Mouse (Mus musculus) heart, postnatal 0 days (tissue): ENCODE results near the gene Arhgap27. TPM values are rescaled to one million over a fixed set of nuclear protein-coding genes. Genes with fewer than 3 reads are reported as not detected.
A peak's percentile ranks its signal among the peaks of the same experiment; 100 is the strongest.

Experiments used
- ATAC-seq: fragments of 200-750 bp; cut with Nextera tagmentation; 2 replicates; pipeline ENCODE4 v1.8.0; 2017; ENCODE audit warnings: low read depth, moderate number of reproducible peaks, moderate library complexity; ENCODE audit not compliant: insufficient read depth
- DNase-seq: peaks from one replicate; pipeline ENCODE4 v3.0.0-alpha.2; 2016; ENCODE audit warnings: low spot score
- H3K27ac ChIP-seq: fragments of 300-500 bp; sonication (generic); 2 replicates; pipeline ENCODE4 v1.5.1; 2014; ENCODE audit warnings: low read depth, mild to moderate bottlenecking
- H3K27me3 ChIP-seq: fragments of 300-500 bp; sonication (generic); 2 replicates; pipeline ENCODE4 v1.6.1; 2014; ENCODE audit warnings: low read length, mixed read lengths; ENCODE audit not compliant: control insufficient read depth, insufficient read depth
- H3K36me3 ChIP-seq: fragments of 300-500 bp; sonication (generic); replicated peaks from 2 replicates; pipeline ENCODE4 v1.6.1; 2014; ENCODE audit warnings: low read length, mixed read lengths; ENCODE audit not compliant: control insufficient read depth, insufficient read depth
- H3K4me1 ChIP-seq: fragments of 300-500 bp; sonication (generic); 2 replicates; pipeline ENCODE4 v1.6.1; 2014; ENCODE audit warnings: antibody characterized with exemption; ENCODE audit not compliant: control insufficient read depth, insufficient read depth
- H3K4me2 ChIP-seq: fragments of 300-500 bp; sonication (generic); 2 replicates; pipeline ENCODE4 v1.6.1; 2014; ENCODE audit warnings: low read depth, mild to moderate bottlenecking, low read length, moderate library complexity
- H3K4me3 ChIP-seq: fragments of 300-500 bp; sonication (generic); 2 replicates; pipeline ENCODE4 v1.5.1; 2014; ENCODE audit warnings: low read depth, low read length
- H3K9ac ChIP-seq: fragments of 300-500 bp; sonication (generic); replicated peaks from 2 replicates; pipeline ENCODE4 v1.6.1; 2014; ENCODE audit warnings: low read depth, low read length, mixed read lengths
- H3K9me3 ChIP-seq: fragments of 300-500 bp; sonication (generic); replicated peaks from 2 replicates; pipeline ENCODE4 v1.6.1; 2016; ENCODE audit warnings: low read length; ENCODE audit not compliant: control insufficient read depth
- CTCF ChIP-seq: IDR thresholded peaks from 2 replicates; pipeline ENCODE4 v1.5.1; 2016; ENCODE audit warnings: antibody characterized with exemption, control low read depth, low read depth
- EP300 ChIP-seq: IDR thresholded peaks from 2 replicates; pipeline ENCODE4 v1.6.1; 2016; ENCODE audit warnings: antibody characterized with exemption, low read depth
- WGBS: fragments of 180-500 bp; shearing (Covaris S2); extraction: QIAGEN DNeasy Blood & Tissue Kit; methylation state at CpG from one replicate; pipeline ENCODE4 v1.1.7; 2014; 5-methylcytosine and 5-hydroxymethylcytosine counted together
- polyA plus RNA-seq: library from polyadenylated mRNA; unstranded; fragments of >200 nt; fragmentation: Nextera tagmentation; extraction: Ambion mirVana; gene quantifications from 2 replicates; pipeline ENCODE4 v1.2.1, GENCODE M21; 2015
- total RNA-seq: library from RNA; depleted of rRNA; stranded (reverse); fragments of >200 nt; gene quantifications from 2 replicates; pipeline ENCODE4 v1.2.3, GENCODE M21; 2014; ENCODE audit warnings: low replicate concordance

Arhgap27 gene
- total and polyA plus RNA-seq, 2 experiments from 2014 or later: 6.5 to 9.7 TPM

DNA sequence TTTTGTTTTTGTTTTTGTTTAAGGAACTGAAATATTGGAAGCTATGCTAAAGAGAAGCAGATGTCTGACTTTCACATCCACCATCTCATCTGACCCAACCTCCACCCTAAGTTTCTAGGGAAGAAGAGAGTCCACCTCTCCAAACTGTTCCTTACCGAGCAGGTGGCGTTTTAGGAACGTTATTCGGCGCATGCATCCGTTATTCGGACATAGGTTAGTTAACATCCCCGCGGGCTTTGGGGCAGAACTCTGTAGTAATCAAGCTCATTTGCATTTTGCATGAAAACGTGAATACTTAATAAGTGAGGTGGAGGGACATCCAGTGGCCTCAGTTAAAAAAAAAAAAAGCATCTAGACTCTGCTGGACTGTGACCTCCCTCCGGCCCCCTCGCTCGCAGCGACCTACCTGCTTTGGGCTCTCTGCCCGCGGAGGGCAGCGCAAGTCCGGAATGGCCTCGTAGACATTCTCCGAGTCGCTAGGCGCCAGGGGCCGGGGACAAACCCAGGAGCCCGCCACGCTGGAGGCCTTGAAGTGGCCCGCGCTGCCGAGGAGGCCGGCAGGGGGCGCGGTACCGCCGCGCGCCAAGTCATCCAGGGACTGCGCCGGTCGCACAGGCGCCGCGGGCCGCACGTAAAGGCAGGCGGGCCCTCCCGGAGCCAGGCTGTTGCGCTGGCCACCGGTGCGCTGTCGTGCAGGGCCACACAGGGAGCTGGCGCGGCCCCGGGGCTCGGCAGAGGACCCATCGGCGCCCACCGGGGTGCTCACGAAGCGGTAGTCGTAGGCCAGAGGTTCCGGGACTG, 3.5 kb downstream of the Arhgap27 start:
- H3K27ac ChIP-seq: no peak overlapping the region
- peak overlapping the region; percentile 79 for H3K4me2 ChIP-seq
- H3K9ac ChIP-seq: peak overlapping the region; percentile 34
- peaks cover 9% of the 10 kb centered on the region; the same call in 1 of the 2 replicates for H3K4me1 ChIP-seq
- DNase-seq: peak; percentile 76
- no peaks in the 10 kb centered on the region for H3K36me3 ChIP-seq
- TF ChIP-seq EP300: no peak
- TF ChIP-seq CTCF: peak; percentile 69
- 3% methylated on average over 53 of the region's 60 CpGs for WGBS
- H3K4me3 ChIP-seq: peak overlapping the region; percentile 60
- no peaks in the 10 kb centered on the region for H3K9me3 ChIP-seq
- peak; percentile 68 for ATAC-seq
- peaks cover 60% of the 10 kb centered on the region for H3K27me3 ChIP-seq

DNA sequence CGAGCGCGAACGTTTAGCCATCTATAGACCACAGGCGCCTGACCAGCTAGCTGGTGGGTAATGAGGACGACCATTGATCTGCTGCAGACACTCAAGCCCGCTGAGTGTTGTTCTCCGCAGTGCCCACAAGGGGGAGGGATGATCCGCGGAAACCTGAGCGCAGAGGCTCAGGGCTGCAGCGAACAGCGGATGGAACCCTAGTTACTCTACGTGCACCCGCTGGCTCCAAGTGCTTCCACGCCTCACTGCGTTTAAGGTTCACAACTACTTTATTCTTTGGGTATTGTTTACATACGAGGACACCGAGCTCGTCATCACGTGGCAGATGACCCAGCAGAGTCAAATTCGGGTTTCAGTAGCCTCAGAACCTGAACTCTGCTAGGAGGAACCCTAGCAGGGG, 4.4 kb downstream of the Arhgap27 start:
- Histone ChIP-seq H3K4me3 (peak overlapping the region; percentile 15), H3K27ac (no peak overlapping the region), H3K36me3 (no peaks in the 10 kb centered on the region), H3K27me3 (peaks cover 58% of the 10 kb centered on the region), H3K4me2 (peak overlapping the region; percentile 79), H3K9ac (no peak overlapping the region), H3K4me1 (peaks cover 9% of the 10 kb centered on the region; the same call in 1 of the 2 replicates), H3K9me3 (no peaks in the 10 kb centered on the region)
- TF ChIP-seq CTCF (peak; percentile 73), EP300 (no peak)
- ATAC-seq (no peak), DNase-seq (no peak)
- 2% methylated on average over 22 of the region's 22 CpGs for WGBS

DNA sequence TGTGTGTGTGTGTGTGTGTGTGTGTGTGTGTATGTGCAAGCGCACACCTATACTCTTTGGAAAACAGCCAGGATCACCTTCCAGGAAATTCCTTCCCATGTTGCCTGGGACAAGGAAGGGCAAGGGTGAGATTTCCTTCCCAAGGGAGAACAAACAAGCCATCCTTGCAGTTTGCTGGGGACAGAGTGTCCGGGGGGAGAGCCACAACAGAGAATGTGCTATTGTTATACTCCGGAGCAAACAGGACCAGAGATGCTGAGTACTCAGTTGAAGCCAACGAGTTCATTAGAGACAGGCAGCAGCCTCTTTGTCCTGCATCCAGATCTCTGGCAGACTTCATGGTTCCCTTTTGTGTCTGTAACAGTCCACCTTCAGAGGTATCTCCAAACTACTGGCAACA, 5.2 kb downstream of the Arhgap27 start:
- 59% methylated on average over 4 of the region's 4 CpGs for WGBS
- H3K4me1 ChIP-seq: peaks cover 9% of the 10 kb centered on the region; the same call in 1 of the 2 replicates
- peaks cover 53% of the 10 kb centered on the region for H3K27me3 ChIP-seq
- DNase-seq (no peak), ATAC-seq (no peak)
- no peaks in the 10 kb centered on the region for H3K36me3 ChIP-seq
- no peak overlapping the region for H3K9ac ChIP-seq
- H3K27ac ChIP-seq: no peak overlapping the region
- TF ChIP-seq CTCF: no peak
- no peak; the same call in 1 of the 2 replicates for TF ChIP-seq EP300
- H3K4me3 ChIP-seq: no peak overlapping the region
- H3K9me3 ChIP-seq: no peaks in the 10 kb centered on the region
- no peak overlapping the region for H3K4me2 ChIP-seq

DNA sequence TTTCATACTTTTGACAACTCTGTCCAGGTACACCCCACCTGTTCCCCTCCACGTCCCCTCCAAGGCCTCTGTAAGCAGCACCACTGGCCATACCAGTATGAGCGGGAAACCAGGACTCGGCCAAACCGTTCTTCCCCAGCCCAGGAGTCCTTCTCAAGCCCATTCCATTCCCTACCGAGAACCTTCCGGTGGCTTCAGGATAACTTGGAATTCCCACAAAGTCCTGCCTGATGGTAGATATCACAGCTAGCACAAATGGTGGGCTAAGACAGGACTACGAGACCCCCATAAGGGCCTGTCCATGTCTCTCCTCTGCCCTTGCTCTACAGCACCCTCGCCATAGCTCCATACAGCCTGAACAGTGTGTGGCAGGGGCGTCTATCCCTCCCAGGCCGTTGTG, 5.8 kb downstream of the Arhgap27 start:
- H3K9me3 ChIP-seq: 0 out of 2 replicates have a peak, but pooled peaks cover 3% of the 10 kb centered on the region
- H3K27me3 ChIP-seq: peaks cover 49% of the 10 kb centered on the region
- no peaks in the 10 kb centered on the region for H3K36me3 ChIP-seq
- H3K4me2 ChIP-seq: no peak overlapping the region
- ATAC-seq (no peak), DNase-seq (no peak)
- no peak overlapping the region for H3K9ac ChIP-seq
- TF ChIP-seq CTCF: no peak
- no peak for TF ChIP-seq EP300
- H3K4me3 ChIP-seq: no peak overlapping the region
- H3K27ac ChIP-seq: no peak overlapping the region
- 91% methylated on average over 10 of the region's 10 CpGs for WGBS
- peaks cover 9% of the 10 kb centered on the region; the same call in 1 of the 2 replicates for H3K4me1 ChIP-seq

DNA sequence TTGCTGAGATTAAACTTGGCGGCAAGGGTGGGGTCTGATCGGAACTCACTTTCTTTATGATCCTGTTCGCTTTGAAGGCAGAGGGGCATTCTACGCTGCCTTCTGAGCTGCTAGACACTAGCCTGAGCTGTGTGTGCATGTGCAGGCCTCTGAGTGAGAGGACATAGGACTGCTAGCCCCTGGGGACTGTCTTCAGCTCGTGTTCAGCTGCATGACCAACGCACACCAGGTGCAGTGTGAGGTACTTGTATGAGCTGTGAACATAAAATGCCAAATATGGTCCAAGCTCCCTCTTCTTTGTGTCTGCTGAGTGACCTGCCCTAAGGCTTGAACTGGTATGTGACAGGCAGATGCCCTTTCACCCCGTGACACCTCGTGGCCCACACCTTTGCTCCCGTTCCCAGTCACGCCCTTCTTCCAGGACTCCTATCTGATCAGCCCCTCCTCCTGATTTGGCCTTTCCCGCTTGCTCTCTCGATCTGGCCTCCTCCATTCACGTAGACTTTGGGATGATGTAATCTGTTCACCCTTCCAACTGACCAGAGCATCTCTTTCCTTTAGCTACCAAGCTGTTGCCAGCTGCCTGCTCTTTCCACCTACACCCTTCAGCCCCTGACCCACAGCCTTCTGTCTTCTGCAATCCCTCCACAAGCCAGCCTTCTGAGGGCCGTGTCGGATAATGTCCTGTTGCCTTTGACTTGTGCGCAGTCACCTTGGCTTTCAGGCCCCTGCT, 6.4 kb downstream of the Arhgap27 start:
- H3K4me3 ChIP-seq: no peak overlapping the region
- H3K36me3 ChIP-seq: no peaks in the 10 kb centered on the region
- DNase-seq: no peak
- no peak overlapping the region for H3K4me2 ChIP-seq
- H3K27ac ChIP-seq: no peak overlapping the region
- 81% methylated on average over 15 of the region's 16 CpGs for WGBS
- 0 out of 2 replicates have a peak, but pooled peaks cover 9% of the 10 kb centered on the region for H3K9me3 ChIP-seq
- H3K27me3 ChIP-seq: peaks cover 43% of the 10 kb centered on the region
- no peak overlapping the region for H3K9ac ChIP-seq
- ATAC-seq: no peak
- peaks cover 9% of the 10 kb centered on the region; the same call in 1 of the 2 replicates for H3K4me1 ChIP-seq
- TF ChIP-seq EP300: no peak
- TF ChIP-seq CTCF: no peak
